Mouse (Mus musculus) lung, postnatal 25 days (tissue): ENCODE data around the gene Oas3.

Experiments
- DNase-seq: peaks from one replicate; pipeline ENCODE4 v3.0.0; 2022; ENCODE audit warnings: low spot score

The Oas3 gene

DNA sequence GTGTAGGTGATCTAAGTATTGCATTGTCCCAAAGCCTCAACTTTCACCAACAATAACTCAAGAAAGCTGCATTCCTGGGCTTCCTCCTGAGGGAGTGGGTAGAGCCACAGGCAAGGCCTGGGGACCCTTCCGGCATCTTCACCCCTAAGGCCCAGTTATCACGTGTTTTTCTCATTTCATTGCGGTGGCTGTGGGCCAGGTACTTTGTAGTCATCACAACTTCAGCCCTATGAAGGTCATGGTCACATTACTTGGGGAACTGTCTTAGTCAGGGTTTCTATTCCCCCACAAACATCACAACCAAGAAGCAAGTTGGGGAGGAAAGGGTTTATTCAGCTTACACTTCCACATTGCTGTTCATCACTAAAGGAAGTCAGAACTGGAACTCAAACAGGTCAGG is 24.7 kb downstream of the Oas3 start:
- no peak for DNase-seq

GRCm38 (mm10) chr5:120751206-120751605 is 26.3 kb downstream of the Oas3 start:
- no peak for DNase-seq

GRCm38 (mm10) chr5:120749688-120750087 is 27.8 kb downstream of the Oas3 start, which contains the start of gene Oas2:
TSS of gene Oas2 (minus strand) at chr5:120749853.
- DNase-seq, result no peak

GRCm38 (mm10) chr5:120746451-120746850 is 31.0 kb downstream of the Oas3 start:
- peak; percentile 39 for DNase-seq

- no peak for DNase-seq
Measured at GRCm38 (mm10) chr5:120742125-120742524, 35.3 kb downstream of the Oas3 start.

DNA sequence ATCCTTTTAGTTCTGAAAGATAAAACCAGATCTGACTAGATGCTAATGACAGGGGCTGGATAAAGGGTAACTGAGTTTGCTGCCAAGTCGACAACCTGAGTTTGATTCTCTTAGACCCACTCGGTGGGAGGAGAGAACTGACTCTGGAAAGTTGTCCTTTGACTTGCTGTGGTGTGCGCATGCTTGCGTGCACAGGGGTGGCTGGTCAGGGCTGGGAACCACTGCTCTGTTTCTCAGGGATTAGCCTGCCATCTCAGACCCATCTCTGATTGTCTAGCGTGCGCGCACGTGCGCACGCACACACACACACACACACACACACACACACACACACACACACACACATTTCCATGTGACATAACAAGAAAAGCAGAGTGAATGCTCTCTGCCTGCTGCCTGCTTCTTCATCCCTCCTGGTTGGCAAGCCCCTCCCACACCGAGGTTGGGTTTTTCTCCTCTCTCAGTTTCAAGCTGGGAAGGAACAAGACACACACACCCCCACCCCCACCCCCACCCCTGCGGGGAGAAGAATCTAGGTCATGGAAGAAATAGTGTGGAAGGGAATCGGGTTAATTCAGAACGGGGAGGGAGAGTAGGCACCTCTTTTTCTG is 43.0 kb downstream of the Oas3 start:
- no peak for DNase-seq

DNA sequence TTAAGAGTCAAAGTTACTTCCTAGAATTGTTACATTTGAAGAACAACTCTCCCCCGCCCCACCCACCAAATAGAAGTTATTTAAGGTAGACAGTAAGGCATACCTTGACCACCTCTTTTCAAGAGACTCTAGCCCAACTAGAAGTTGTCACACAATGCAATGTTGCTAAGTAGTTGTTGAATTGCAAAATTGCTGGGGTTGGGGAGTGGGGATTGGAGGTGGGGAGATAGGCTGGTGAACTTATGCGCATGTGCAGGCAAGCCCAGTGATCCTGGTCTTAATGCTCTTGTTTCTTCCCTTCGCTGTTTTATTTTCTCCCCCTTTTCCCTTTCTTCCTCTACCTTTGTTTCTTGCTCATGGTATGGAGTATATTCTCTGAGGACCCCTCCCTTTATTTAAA is 43.8 kb downstream of the Oas3 start:
- no peak for DNase-seq

GRCm38 (mm10) chr5:120732740-120733139 is 44.7 kb downstream of the Oas3 start:
- DNase-seq, result no peak

GRCm38 (mm10) chr5:120729319-120729718 is 48.1 kb downstream of the Oas3 start:
- DNase-seq, result no peak

- no peak for DNase-seq
Measured at GRCm38 (mm10) chr5:120725811-120726455, 51.5 kb downstream of the Oas3 start.

DNA sequence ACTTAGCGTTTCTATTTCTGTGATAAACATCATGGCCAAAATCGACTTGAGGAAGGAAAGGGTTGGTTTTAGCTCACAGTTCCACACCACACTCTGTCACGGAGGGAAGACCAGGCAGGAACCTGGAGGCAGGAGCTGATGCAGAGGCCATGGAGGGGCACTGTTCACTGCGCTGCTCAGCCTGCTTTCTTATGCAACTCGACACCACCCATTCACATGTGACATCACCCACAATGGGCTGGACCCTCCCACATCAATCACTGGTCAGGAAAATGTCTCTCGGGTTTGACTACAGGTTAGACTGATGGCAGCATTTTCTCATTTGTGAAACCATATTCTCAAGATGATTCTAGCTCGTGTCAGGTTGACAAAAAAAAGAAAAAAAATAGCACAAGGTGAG is 56.5 kb downstream of the Oas3 start:
- DNase-seq, result no peak

- DNase-seq, result no peak
Measured at GRCm38 (mm10) chr5:120718600-120719378, 58.7 kb downstream of the Oas3 start.

DNA sequence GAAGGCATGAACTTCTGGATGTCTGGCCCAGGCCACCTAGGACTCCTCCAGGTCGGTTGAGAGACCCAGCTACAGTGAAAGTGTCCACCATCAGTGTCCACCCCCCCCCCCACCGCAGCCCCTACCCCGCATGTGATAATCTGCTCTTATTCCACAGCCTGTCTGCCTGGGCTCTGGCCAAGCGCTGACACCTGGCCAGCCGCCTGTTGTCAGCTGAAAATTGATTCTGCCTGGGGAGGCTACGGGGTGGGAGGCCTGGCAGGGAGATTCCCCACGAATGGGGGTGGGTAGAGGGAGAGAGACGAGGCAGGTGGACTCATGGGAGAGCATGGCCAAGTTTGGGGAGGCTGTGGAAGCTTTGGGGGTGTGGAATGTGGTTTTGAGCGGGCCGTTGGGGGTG is 60.3 kb downstream of the Oas3 start:
- DNase-seq, result no peak

DNA sequence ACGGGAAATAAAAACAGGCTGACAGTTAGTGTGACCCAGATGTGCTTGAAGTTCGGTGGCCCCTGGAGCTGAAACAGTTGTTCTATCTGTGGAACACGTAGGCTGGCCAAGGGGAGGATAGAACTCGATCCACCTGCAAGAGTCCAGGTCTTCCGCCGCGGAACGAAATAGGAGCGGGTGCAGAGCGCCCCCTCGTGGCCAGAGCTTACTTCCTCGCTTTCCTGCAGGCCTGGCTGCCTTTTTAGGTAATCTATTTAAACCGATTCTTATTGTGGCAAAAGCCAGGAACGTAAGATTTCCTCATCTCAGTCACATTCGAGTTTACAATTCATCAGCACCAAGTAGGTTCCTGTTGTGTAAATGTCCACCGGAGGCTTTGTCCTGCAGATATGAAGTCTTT is 63.1 kb downstream of the Oas3 start:
- peak; percentile 43 for DNase-seq

DNA sequence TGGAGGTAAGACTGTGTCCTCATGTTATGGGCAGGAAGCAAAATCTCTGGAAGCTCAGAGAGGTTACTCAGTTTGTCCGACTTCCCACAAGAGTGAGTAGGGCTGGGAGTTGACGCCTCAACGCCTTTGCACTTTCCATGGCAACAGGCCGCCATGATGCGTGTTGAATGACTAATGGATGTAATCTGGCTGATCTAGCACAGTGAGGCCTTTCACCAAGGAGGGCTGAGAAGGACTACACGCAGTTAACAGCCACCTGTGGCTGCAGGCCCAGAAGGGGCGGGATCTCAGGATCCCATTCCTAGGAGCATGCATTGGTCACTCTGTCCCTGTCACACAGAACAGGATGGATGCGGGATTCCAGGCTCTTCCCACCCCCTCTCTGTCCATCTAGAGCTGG is 64.7 kb downstream of the Oas3 start:
- DNase-seq, result no peak

- no peak for DNase-seq
Measured at GRCm38 (mm10) chr5:120711827-120712226, 65.6 kb downstream of the Oas3 start, which contains the start of gene Dtx1. TSS of gene Dtx1 (minus strand) at chr5:120711927.

DNA sequence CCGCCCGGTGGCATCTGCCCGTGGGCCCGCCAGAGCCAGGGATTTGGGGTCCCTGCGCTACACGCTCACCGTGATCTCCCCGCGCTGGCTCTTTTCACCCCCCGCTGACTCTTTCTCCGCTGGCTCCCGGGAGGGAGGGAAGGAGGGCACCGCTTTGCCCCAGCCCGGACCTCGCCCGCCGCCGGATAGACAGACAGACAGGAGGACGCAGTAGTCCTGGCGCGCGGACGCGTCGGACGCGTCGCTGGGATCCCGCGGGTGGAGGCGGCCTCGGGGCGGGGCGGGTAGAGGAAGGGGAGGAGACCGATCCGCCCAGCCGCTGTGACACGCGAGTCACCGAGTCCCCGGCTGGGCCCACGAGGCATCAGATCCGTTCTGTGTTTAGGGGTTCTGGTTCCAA is 66.0 kb downstream of the Oas3 start:
- DNase-seq, result peak; percentile 34

GRCm38 (mm10) chr5:120710826-120711248 is 66.6 kb downstream of the Oas3 start:
- DNase-seq, result no peak

DNA sequence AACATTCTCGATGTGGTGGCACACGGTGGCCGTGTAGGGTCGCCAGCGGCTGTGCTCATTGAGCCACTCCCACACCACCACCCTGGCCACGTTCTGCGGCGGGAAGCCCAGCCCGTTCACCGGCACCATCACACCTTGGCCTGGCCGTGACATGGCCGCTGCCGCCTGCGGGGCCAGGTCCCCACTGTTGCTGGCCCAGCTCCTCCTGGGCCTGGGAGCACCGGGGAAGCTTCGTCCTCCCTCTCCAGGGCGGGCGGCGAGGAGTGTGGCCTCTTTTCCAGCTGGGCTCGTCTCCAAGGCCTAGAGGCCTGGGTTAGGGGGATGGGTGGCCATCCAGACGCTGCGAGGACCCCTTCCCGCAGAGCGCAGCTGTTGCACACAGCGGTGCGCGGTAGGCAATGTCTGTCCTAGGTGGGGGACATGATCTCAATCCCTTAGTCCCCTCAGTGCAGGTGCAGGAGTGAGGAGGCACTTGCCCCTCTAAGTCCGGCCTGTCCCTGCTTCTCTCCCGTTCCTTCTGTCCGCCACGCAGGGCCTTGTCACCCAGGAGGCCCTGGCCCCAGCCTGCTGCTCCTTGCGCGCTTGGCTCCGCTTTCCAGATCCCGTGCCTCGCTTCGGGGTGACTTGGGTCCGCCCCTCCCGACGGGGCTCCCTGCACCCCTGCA is 67.2 kb downstream of the Oas3 start:
- DNase-seq, result no peak

DNA sequence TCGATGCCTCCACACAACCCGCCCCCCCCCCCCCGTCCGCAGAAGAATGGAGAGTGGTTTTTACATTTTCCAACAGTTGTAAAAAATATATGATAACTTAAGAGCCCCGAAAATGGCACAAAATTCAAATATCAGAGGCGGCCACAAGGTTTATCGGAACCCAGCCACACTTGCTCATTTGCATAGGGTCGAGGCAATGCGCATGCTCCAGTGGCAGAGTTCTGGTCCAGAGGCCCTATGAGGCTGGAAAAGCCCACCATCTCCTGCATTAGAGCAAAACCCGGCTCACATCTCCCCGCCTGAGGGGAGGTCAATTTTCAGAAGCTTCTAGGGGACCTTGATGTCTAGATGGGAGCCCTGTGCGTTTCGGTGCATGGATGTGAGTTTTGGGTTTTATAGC is 70.5 kb downstream of the Oas3 start:
- DNase-seq, result no peak

GRCm38 (mm10) chr5:120706541-120706940 is 70.9 kb downstream of the Oas3 start:
- DNase-seq, result no peak

DNA sequence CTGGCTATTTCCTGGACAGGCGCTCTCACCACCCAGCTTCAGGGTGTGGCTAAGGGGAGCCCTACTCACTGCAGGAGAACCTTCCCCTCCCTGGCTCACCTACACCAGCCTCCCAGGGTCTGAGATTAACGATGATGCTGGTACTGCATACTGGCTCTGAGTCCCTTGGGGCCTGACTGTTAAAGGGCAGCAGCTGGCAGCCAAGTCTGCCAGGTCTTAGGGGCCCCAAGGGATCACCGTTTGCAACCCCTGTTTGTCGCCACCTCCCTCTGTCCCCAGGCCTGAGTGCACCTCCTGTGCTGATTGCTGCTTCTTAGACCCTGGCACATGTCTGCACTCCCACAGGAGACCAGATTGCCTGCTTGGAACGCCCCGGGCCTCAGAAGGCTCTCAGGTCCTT is 73.0 kb downstream of the Oas3 start:
- no peak for DNase-seq

GRCm38 (mm10) chr5:120703660-120704059 is 73.8 kb downstream of the Oas3 start:
- no peak for DNase-seq
